Mouse (Mus musculus): ENCODE measurements around the gene Gnptg. TPM values are rescaled to one million over a fixed set of nuclear protein-coding genes. Genes with fewer than 3 reads are reported as not detected.

The Gnptg gene
- total RNA-seq, 2 experiments from 2014 or later, result 14.8 to 15.9 TPM

- DNase-seq, result peak; percentile 81 to 82
These were observed 51.5 kb downstream of the Gnptg start, which contains the start of gene Unkl for GRCm38 (mm10) chr17:25188150-25189031. Gene Unkl, plus strand, starts transcription at chr17:25188397.

- no peak for DNase-seq
These were observed 52.2 kb downstream of the Gnptg start for GRCm38 (mm10) chr17:25187784-25188149.

- no peak for DNase-seq
These were observed 55.0 kb downstream of the Gnptg start for GRCm38 (mm10) chr17:25184961-25185360.

GRCm38 (mm10) chr17:25184129-25184691 is 55.7 kb downstream of the Gnptg start, which contains the start of gene BC003965:
Gene BC003965, plus strand, starts transcription at chr17:25184554.
- peak; percentile 98 to 100 for DNase-seq

Small RNA genes lying within 50 kb of the gene (microRNA-seq; reads per million reads assigned to microRNA genes)
- gene Mir3547, result 0.76 to 3.0 reads per million in 2 experiments

Other genes with a start within 250 kb of the Gnptg start
- gene Cramp1l, start 224.3 kb downstream of the Gnptg start, total RNA-seq (2021), result 10 to 100 TPM in 1 of 2 experiments, 1 to 10 TPM in 1; 9.5 to 10.7 TPM
- 1 to 10 TPM; 3.5 to 5.5 TPM for gene Ift140, start 224.0 kb downstream of the Gnptg start, total RNA-seq (2021)
- 10 to 100 TPM; 41.5 to 48.0 TPM for gene Tmem204, start 156.5 kb downstream of the Gnptg start, total RNA-seq (2021)
- gene Telo2, start 124.2 kb downstream of the Gnptg start, total RNA-seq (2021), result 10 to 100 TPM; 11.1 to 14.5 TPM
- 1 to 10 TPM; 2.5 to 3.0 TPM for gene Ptx4, start 119.4 kb downstream of the Gnptg start, total RNA-seq (2021)
- 10 to 100 TPM; 26.2 to 31.3 TPM for gene Clcn7, start 106.7 kb downstream of the Gnptg start, total RNA-seq (2021)
- gene Ccdc154, start 77.7 kb downstream of the Gnptg start, total RNA-seq (2021), result not detected
- gene Gm38655, start 64.7 kb downstream of the Gnptg start, total RNA-seq (2021), result not detected
- 10 to 100 TPM; 21.3 to 24.1 TPM for gene BC003965, start 55.6 kb downstream of the Gnptg start, total RNA-seq (2021)
- 1 to 10 TPM; 7.0 to 8.7 TPM for gene Unkl, start 51.7 kb downstream of the Gnptg start, total RNA-seq (2021)
- 1 to 10 TPM; 7.7 to 9.5 TPM for gene Tsr3, start within 50 bp of the Gnptg start, total RNA-seq (2021)
- gene Baiap3, start 16.2 kb upstream of the Gnptg start, total RNA-seq (2021), result 1 to 10 TPM in 1 of 2 experiments, under 1 TPM in 1; 0.62 to 1.3 TPM
- gene Ube2i, start 34.5 kb upstream of the Gnptg start, total RNA-seq (2021), result 100 to 1,000 TPM in 1 of 2 experiments, 10 to 100 TPM in 1; 90.7 to 105 TPM
- under 1 TPM; 0.46 to 0.50 TPM for gene Prss34, start 58.3 kb upstream of the Gnptg start, total RNA-seq (2021)
- not detected for gene Prss28, start 68.5 kb upstream of the Gnptg start, total RNA-seq (2021)
- not detected for gene Prss29, start 78.5 kb upstream of the Gnptg start, total RNA-seq (2021)
- gene Tpsab1, start 105.4 kb upstream of the Gnptg start, total RNA-seq (2021), result under 1 TPM; 0.37 to 0.62 TPM
- gene Tpsb2, start 126.2 kb upstream of the Gnptg start, total RNA-seq (2021), result 1 to 10 TPM; 2.0 to 2.6 TPM
- not detected for gene Tpsg1, start 129.1 kb upstream of the Gnptg start, total RNA-seq (2021)
- 1 to 10 TPM; 6.1 to 6.7 TPM for gene Cacna1h, start 193.7 kb upstream of the Gnptg start, total RNA-seq (2021)
- under 1 TPM in 1 of 2 experiments, not detected in 1; 0.67 TPM for gene Tekt4, start 214.5 kb upstream of the Gnptg start, total RNA-seq (2021)

All from heart, adult 18-20 months (tissue).